Mouse (Mus musculus): ENCODE results near the gene Gm37240.

- no peak for TF ChIP-seq CTCF (IDR thresholded peaks at IDR 0.05; ENCODE audit: borderline replicate concordance, insufficient read depth, low read length)
- TF ChIP-seq POLR2A (IDR thresholded peaks at IDR 0.05; ENCODE audit: low read depth, low read length), result no peak
Observed at GRCm38 (mm10) chr3:84860669-84861068, 1026.6 kb downstream of the Gm37240 start.
